Mouse (Mus musculus): ENCODE measurements around the gene Med25.

GRCm38 (mm10) chr7:44868919-44869696, 23.4 kb downstream of the Med25 start:
- TF ChIP-seq CTCF (IDR thresholded peaks at IDR 0.05; ENCODE audit: insufficient read depth, low read length) (no peak), POLR2A (IDR thresholded peaks at IDR 0.05; ENCODE audit: borderline replicate concordance, extremely low read depth, low read depth, low read length) (no peak)

Measured in lung, adult 2 months (tissue).